Mouse (Mus musculus) induced T-regulatory cell, adult 2 months (primary cell): Measurements from ENCODE around the gene BC049730.

ENCODE experiments used
- DNase-seq: peaks from one replicate; pipeline ENCODE4 v3.0.0-alpha.2; 2012; ENCODE audit warnings: low read depth

BC049730 gene

GRCm38 (mm10) chr7:24762574-24762973 lies 53.5 kb downstream of the BC049730 start:
- no peak for DNase-seq
